Mouse (Mus musculus): ENCODE measurements around the gene Ddost. TPM values are rescaled to one million over a fixed set of nuclear protein-coding genes. Genes with fewer than 3 reads are reported as not detected.

Ddost gene
- polyA plus RNA-seq, 2 experiments: 342 to 344 TPM

DNA sequence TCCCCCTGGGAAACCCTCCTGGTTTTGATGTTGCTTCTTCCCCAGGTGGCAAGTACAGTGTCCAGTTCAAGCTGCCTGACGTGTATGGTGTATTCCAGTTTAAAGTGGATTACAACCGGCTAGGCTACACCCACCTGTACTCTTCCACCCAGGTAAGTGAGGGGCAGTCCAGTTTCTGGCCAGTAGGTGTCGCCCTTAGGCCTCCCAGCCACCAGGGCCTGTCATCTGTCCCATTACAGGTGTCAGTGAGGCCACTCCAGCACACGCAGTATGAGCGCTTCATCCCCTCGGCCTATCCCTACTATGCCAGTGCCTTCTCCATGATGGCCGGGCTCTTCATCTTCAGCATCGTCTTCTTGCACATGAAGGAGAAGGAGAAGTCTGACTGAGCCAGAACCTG is 7.1 kb downstream of the Ddost start:
- no peak for TF ChIP-seq POLR2A (IDR thresholded peaks at IDR 0.05; ENCODE audit: borderline replicate concordance, extremely low read depth, insufficient read depth, insufficient read length)
- Histone ChIP-seq H3K4me3 (replicated peaks; ENCODE audit: low read length) (no peak overlapping the region), H3K27ac (replicated peaks; ENCODE audit: low read depth, low read length) (no peak overlapping the region), H3K9me3 (ENCODE audit: control insufficient read depth, low read length) (no peaks in the 10 kb centered on the region), H3K9ac (ENCODE audit: low read depth, low read length, severe bottlenecking) (no peak overlapping the region), H3K27me3 (ENCODE audit: control insufficient read depth, insufficient read depth, low read length) (no peaks in the 10 kb centered on the region), H3K36me3 (ENCODE audit: control insufficient read depth, insufficient read depth, low read length) (peaks cover 79% of the 10 kb centered on the region), H3K4me2 (replicated peaks; ENCODE audit: low read depth, low read length, severe bottlenecking) (no peak overlapping the region), H3K4me1 (ENCODE audit: control insufficient read depth, insufficient read depth, low read length) (no peaks in the 10 kb centered on the region)
- DNase-seq (ENCODE audit: low spot score) (no peak), ATAC-seq (ENCODE audit: low FRiP score, low read depth) (no peak)
- WGBS: 60% methylated on average over 8 of the region's 8 CpGs

DNA sequence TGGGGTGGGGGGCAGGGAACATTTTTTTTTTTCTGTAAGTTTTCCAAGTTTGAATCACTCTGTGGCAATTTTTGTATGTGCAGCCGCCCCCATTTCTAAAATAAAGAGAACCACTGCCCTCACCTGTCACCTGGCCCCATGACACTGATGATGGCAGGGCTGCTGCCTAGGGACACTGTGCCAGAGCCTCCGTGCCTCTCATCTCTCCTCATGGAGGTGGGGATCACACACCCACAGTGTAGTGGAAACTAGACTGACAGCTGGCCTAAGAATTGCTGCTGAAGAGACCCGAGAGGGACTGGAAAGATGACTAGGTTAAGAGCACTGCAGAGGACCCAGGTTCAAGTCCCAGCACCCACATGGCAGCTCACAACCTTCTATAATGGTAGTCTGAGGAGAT is 7.6 kb downstream of the Ddost start:
- Histone ChIP-seq H3K4me3 (replicated peaks; ENCODE audit: low read length) (no peak overlapping the region), H3K4me1 (ENCODE audit: control insufficient read depth, insufficient read depth, low read length) (no peaks in the 10 kb centered on the region), H3K27ac (replicated peaks; ENCODE audit: low read depth, low read length) (no peak overlapping the region), H3K9me3 (ENCODE audit: control insufficient read depth, low read length) (no peaks in the 10 kb centered on the region), H3K27me3 (ENCODE audit: control insufficient read depth, insufficient read depth, low read length) (no peaks in the 10 kb centered on the region), H3K4me2 (replicated peaks; ENCODE audit: low read depth, low read length, severe bottlenecking) (no peak overlapping the region), H3K36me3 (ENCODE audit: control insufficient read depth, insufficient read depth, low read length) (peaks cover 82% of the 10 kb centered on the region), H3K9ac (ENCODE audit: low read depth, low read length, severe bottlenecking) (no peak overlapping the region)
- DNase-seq (ENCODE audit: low spot score): no peak
- no peak for TF ChIP-seq POLR2A (IDR thresholded peaks at IDR 0.05; ENCODE audit: borderline replicate concordance, extremely low read depth, insufficient read depth, insufficient read length)
- ATAC-seq (ENCODE audit: low FRiP score, low read depth): no peak
- 91% methylated on average over 3 of the region's 3 CpGs for WGBS

DNA sequence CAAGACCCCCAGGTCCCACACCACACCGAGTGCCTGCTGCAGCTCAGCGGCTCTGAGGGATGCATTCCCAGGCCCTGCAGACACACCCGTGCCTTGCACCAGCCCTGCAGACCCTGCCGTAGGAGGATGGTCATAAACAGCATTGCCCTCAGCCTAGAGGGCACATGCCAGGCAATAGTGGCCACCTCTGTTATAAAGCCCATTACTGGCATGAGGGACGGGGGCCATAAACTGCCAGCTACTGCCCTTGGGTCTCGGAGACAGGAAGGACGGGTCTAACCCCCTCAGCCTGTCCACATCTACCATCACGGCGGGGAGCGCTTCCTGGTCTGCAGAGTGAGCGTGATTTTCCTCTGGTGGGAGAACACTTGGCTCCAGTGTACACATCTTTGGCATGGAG is 8.5 kb downstream of the Ddost start:
- H3K4me1 ChIP-seq (ENCODE audit: control insufficient read depth, insufficient read depth, low read length): no peaks in the 10 kb centered on the region
- ATAC-seq (ENCODE audit: low FRiP score, low read depth) (no peak), DNase-seq (ENCODE audit: low spot score) (no peak)
- peaks cover 81% of the 10 kb centered on the region for H3K36me3 ChIP-seq (ENCODE audit: control insufficient read depth, insufficient read depth, low read length)
- no peak for TF ChIP-seq POLR2A (IDR thresholded peaks at IDR 0.05; ENCODE audit: borderline replicate concordance, extremely low read depth, insufficient read depth, insufficient read length)
- H3K9me3 ChIP-seq (ENCODE audit: control insufficient read depth, low read length): no peaks in the 10 kb centered on the region
- no peak overlapping the region for H3K4me3 ChIP-seq (replicated peaks; ENCODE audit: low read length)
- 87% methylated on average over 11 of the region's 11 CpGs for WGBS
- no peak overlapping the region for H3K27ac ChIP-seq (replicated peaks; ENCODE audit: low read depth, low read length)
- H3K4me2 ChIP-seq (replicated peaks; ENCODE audit: low read depth, low read length, severe bottlenecking): no peak overlapping the region
- H3K27me3 ChIP-seq (ENCODE audit: control insufficient read depth, insufficient read depth, low read length): no peaks in the 10 kb centered on the region
- no peak overlapping the region for H3K9ac ChIP-seq (ENCODE audit: low read depth, low read length, severe bottlenecking)

DNA sequence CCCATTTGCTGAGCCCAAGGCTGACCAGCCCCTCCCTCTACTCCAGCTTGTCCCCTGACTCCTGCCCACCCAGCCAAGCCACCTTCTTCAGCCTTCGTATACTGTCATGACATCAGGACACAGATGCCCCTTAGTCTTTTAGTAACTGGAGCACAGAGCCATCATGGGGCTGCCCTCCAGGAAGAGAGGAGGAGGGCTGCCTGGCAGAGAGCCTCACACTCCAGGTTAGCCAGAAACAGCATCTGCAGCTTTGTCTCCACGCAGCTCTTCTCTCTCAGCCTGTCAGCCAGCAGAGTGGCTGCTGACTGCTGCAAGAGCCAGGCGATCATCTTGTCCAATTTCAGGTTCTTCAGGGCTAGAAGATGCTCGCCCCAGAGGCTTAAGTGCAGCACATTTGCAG is 9.3 kb downstream of the Ddost start:
- H3K27ac ChIP-seq (replicated peaks; ENCODE audit: low read depth, low read length): no peak overlapping the region
- no peak for TF ChIP-seq POLR2A (IDR thresholded peaks at IDR 0.05; ENCODE audit: borderline replicate concordance, extremely low read depth, insufficient read depth, insufficient read length)
- no peak for DNase-seq (ENCODE audit: low spot score)
- H3K4me1 ChIP-seq (ENCODE audit: control insufficient read depth, insufficient read depth, low read length): no peaks in the 10 kb centered on the region
- ATAC-seq (ENCODE audit: low FRiP score, low read depth): no peak
- no peaks in the 10 kb centered on the region for H3K27me3 ChIP-seq (ENCODE audit: control insufficient read depth, insufficient read depth, low read length)
- no peaks in the 10 kb centered on the region for H3K9me3 ChIP-seq (ENCODE audit: control insufficient read depth, low read length)
- H3K36me3 ChIP-seq (ENCODE audit: control insufficient read depth, insufficient read depth, low read length): peaks cover 80% of the 10 kb centered on the region
- no peak overlapping the region for H3K4me2 ChIP-seq (replicated peaks; ENCODE audit: low read depth, low read length, severe bottlenecking)
- 93% methylated on average over 4 of the region's 4 CpGs for WGBS
- no peak overlapping the region for H3K4me3 ChIP-seq (replicated peaks; ENCODE audit: low read length)
- H3K9ac ChIP-seq (ENCODE audit: low read depth, low read length, severe bottlenecking): no peak overlapping the region

DNA sequence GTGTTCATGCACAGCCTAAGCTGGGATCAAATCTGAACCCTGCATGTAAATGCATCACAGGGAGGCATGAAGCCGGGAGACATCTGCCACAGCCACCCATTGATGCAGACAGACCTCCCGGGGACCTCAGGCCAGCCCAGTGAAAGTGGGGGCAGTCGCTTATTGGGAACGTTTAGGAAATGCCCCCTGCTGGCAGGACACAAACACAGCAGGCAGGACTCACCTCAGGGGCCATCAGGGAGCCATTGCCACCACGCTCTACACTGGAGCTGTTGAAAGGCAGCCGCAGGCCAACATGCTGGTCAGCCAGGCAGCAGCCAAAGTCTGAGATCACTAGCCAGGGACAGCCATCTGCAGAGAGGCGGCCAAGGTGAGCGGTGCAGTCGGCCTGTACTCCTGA is 11.3 kb downstream of the Ddost start:
- H3K4me2 ChIP-seq (replicated peaks; ENCODE audit: low read depth, low read length, severe bottlenecking): no peak overlapping the region
- no peaks in the 10 kb centered on the region for H3K9me3 ChIP-seq (ENCODE audit: control insufficient read depth, low read length)
- no peaks in the 10 kb centered on the region for H3K27me3 ChIP-seq (ENCODE audit: control insufficient read depth, insufficient read depth, low read length)
- WGBS: 77% methylated on average over 9 of the region's 9 CpGs
- no peaks in the 10 kb centered on the region for H3K4me1 ChIP-seq (ENCODE audit: control insufficient read depth, insufficient read depth, low read length)
- ATAC-seq (ENCODE audit: low FRiP score, low read depth): no peak
- DNase-seq (ENCODE audit: low spot score): no peak
- no peak overlapping the region for H3K4me3 ChIP-seq (replicated peaks; ENCODE audit: low read length)
- no peak for TF ChIP-seq POLR2A (IDR thresholded peaks at IDR 0.05; ENCODE audit: borderline replicate concordance, extremely low read depth, insufficient read depth, insufficient read length)
- peaks cover 66% of the 10 kb centered on the region for H3K36me3 ChIP-seq (ENCODE audit: control insufficient read depth, insufficient read depth, low read length)
- no peak overlapping the region for H3K9ac ChIP-seq (ENCODE audit: low read depth, low read length, severe bottlenecking)
- no peak overlapping the region for H3K27ac ChIP-seq (replicated peaks; ENCODE audit: low read depth, low read length)

DNA sequence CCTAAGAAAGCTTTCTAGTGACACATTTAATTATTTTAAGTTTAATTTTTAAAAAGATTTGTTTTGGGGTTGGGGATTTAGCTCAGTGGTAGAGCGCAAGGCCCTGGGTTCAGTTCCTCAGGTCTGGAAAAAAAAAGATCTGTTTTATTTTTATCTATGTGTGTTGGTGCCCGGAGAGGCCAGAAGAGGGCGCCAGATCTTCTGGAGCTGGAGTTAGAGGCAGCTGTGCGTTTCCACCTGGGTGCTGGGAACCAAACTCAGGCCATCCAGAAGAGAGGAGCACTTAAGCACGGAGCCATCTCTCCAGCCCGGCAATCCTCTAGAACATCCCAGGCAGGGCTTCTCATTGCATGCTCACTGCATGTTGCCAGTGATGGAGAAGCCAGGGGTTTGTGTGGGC is 11.8 kb downstream of the Ddost start:
- Histone ChIP-seq H3K27ac (replicated peaks; ENCODE audit: low read depth, low read length) (no peak overlapping the region), H3K9ac (ENCODE audit: low read depth, low read length, severe bottlenecking) (no peak overlapping the region), H3K36me3 (ENCODE audit: control insufficient read depth, insufficient read depth, low read length) (peaks cover 61% of the 10 kb centered on the region), H3K4me3 (replicated peaks; ENCODE audit: low read length) (no peak overlapping the region), H3K4me1 (ENCODE audit: control insufficient read depth, insufficient read depth, low read length) (no peaks in the 10 kb centered on the region), H3K27me3 (ENCODE audit: control insufficient read depth, insufficient read depth, low read length) (no peaks in the 10 kb centered on the region), H3K9me3 (ENCODE audit: control insufficient read depth, low read length) (no peaks in the 10 kb centered on the region), H3K4me2 (replicated peaks; ENCODE audit: low read depth, low read length, severe bottlenecking) (no peak overlapping the region)
- no peak for ATAC-seq (ENCODE audit: low FRiP score, low read depth)
- no peak for TF ChIP-seq POLR2A (IDR thresholded peaks at IDR 0.05; ENCODE audit: borderline replicate concordance, extremely low read depth, insufficient read depth, insufficient read length)
- DNase-seq (ENCODE audit: low spot score): no peak
- WGBS: 93% methylated on average over 6 of the region's 6 CpGs

Data from limb, embryonic 14.5 days (tissue).